Mouse (Mus musculus) liver, adult 2 months (tissue): ENCODE results near the gene Ctns.

ENCODE experiments used
- CTCF ChIP-seq: fragments of 200-500 bp; IDR thresholded peaks from 2 replicates; pipeline ENCODE4 v1.5.1; 2011; ENCODE audit warnings: low read depth, low read length, control low read depth
- POLR2A ChIP-seq: fragments of 200-500 bp; IDR thresholded peaks from 2 replicates; pipeline ENCODE4 v1.6.1; 2011; ENCODE audit warnings: low read length, control low read depth; ENCODE audit not compliant: insufficient read depth; ENCODE audit errors: extremely low read depth

DNA sequence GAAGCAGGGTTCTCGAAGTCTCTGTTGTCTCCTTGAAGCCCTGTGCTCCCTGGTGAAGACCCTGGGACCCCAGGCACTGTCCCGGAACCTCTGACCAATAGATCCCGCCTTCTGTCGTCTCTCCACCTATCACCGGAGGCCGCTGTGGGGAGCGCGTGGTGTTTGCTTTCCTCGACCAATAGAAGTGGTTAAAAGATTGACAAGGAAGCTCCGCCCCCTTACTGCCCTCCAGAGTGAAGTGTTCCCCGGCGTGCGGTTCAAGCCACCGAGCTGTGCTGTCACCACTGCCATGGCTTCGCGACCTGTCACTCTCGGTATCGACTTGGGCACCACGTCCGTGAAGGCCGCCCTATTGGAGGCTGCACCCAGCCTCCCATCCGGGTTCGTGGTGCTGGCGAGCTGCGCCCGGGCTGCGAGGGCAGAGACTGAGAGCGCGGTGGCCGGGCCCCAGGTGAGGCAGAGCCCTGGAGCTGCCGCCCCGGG is 429 bp upstream of the Ctns start, which contains the start of gene Shpk:
- TF ChIP-seq POLR2A (peak; percentile 94), CTCF (no peak)
